Mouse (Mus musculus): ENCODE results near the gene Akt1. TPM values are rescaled to one million over a fixed set of nuclear protein-coding genes. Genes with fewer than 3 reads are reported as not detected.

The Akt1 gene
- polyA plus RNA-seq, 1 experiment from 2014 or later, result 139 TPM

- Histone ChIP-seq H3K27ac (no peak overlapping the region), H3K27me3 (peaks cover 6% of the 10 kb centered on the region; the same call in 1 of the 2 replicates), H3K4me3 (no peak overlapping the region), H3K36me3 (no peaks in the 10 kb centered on the region), H3K4me2 (no peak overlapping the region), H3K4me1 (replicated peaks) (peaks cover 5% of the 10 kb centered on the region; the same call in 1 of the 2 replicates), H3K9ac (no peak overlapping the region), H3K9me3 (replicated peaks) (no peaks in the 10 kb centered on the region)
- WGBS, result 50% methylated on average over 3 of the region's 3 CpGs
- no peak for ATAC-seq (replicated peaks; ENCODE audit: insufficient number of reproducible peaks, insufficient read depth, low FRiP score, low read depth)
Observed at GRCm38 (mm10) chr12:112713984-112714383, 39.3 kb upstream of the Akt1 start.

GRCm38 (mm10) chr12:112707573-112707869 is 32.8 kb upstream of the Akt1 start:
- ATAC-seq (replicated peaks; ENCODE audit: insufficient number of reproducible peaks, insufficient read depth, low FRiP score, low read depth), result no peak

GRCm38 (mm10) chr12:112706704-112707572 is 32.3 kb upstream of the Akt1 start:
- peak overlapping the region; percentile 27 for H3K4me3 ChIP-seq
- 8% methylated on average over 32 of the region's 32 CpGs for WGBS
- H3K9ac ChIP-seq, result no peak overlapping the region
- peak overlapping the region; percentile 56 for H3K4me2 ChIP-seq
- no peaks in the 10 kb centered on the region for H3K36me3 ChIP-seq
- no peak overlapping the region for H3K27ac ChIP-seq
- peaks cover 14% of the 10 kb centered on the region for H3K4me1 ChIP-seq (replicated peaks)
- H3K9me3 ChIP-seq (replicated peaks), result no peaks in the 10 kb centered on the region
- ATAC-seq (replicated peaks; ENCODE audit: insufficient number of reproducible peaks, insufficient read depth, low FRiP score, low read depth), result peak; percentile 71
- peaks cover 24% of the 10 kb centered on the region for H3K27me3 ChIP-seq

More at GRCm38 (mm10) chr12:112707573-112707869, 32.8 kb upstream of the Akt1 start:
- H3K36me3 ChIP-seq, result no peaks in the 10 kb centered on the region
- no peak overlapping the region for H3K27ac ChIP-seq
- H3K27me3 ChIP-seq, result peaks cover 21% of the 10 kb centered on the region
- no peaks in the 10 kb centered on the region for H3K9me3 ChIP-seq (replicated peaks)
- 9% methylated on average over 8 of the region's 8 CpGs for WGBS
- peak overlapping the region; percentile 56; the same call in 1 of the 2 replicates for H3K4me2 ChIP-seq
- H3K4me1 ChIP-seq (replicated peaks), result peaks cover 14% of the 10 kb centered on the region
- H3K4me3 ChIP-seq, result no peak overlapping the region
- H3K9ac ChIP-seq, result no peak overlapping the region

DNA sequence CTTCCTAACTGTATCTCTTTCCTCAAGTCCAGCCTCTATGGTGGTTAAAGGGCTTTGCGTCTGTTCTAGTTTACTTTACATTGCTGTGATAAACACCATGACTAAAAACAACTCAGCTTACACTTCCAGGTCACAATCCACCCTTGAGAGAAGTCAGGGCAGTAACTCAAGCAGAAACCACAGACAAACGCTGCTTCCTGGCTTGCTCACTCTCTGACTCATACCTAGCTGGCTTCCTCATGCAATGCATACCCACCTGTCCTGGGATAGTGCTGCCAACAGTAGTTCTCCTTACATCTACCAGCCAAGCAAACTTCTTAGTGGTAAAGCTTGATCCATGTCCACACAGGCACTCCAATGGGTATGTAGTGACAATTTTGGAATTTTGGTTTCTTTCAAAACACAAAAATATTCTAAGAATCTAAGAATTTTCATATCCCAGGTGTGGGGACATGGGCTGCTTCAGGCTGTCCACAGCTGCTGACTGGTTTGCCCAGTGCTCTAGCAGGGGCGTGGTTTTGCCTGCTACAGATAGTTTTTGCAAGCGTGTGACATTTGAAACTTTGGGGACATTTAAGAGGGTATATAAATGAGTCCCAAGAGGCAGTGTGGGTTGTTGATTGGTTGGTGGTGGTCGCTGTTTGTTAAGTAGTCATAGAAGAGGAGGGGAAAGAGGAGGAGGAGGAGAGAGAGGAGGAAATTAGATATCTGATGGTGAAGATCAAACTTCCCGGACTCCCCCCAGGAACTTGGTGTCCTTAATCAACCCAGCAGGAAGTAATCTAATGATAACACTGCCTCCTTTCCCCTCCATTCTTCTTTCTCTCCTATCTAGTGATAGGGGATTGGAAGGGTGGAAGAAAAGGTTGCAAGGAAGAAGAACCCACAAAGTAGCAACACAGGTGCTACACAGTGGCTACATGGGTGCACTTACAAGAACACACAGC is 28.0 kb upstream of the Akt1 start:
- no peaks in the 10 kb centered on the region for H3K36me3 ChIP-seq
- H3K4me2 ChIP-seq, result no peak overlapping the region
- no peak for ATAC-seq (replicated peaks; ENCODE audit: insufficient number of reproducible peaks, insufficient read depth, low FRiP score, low read depth)
- H3K9me3 ChIP-seq (replicated peaks), result no peaks in the 10 kb centered on the region
- H3K9ac ChIP-seq, result no peak overlapping the region
- H3K27me3 ChIP-seq, result peaks cover 31% of the 10 kb centered on the region
- H3K27ac ChIP-seq, result no peak overlapping the region
- peaks cover 18% of the 10 kb centered on the region for H3K4me1 ChIP-seq (replicated peaks)
- H3K4me3 ChIP-seq, result no peak overlapping the region
- WGBS, result 39% methylated on average over 6 of the region's 6 CpGs

DNA sequence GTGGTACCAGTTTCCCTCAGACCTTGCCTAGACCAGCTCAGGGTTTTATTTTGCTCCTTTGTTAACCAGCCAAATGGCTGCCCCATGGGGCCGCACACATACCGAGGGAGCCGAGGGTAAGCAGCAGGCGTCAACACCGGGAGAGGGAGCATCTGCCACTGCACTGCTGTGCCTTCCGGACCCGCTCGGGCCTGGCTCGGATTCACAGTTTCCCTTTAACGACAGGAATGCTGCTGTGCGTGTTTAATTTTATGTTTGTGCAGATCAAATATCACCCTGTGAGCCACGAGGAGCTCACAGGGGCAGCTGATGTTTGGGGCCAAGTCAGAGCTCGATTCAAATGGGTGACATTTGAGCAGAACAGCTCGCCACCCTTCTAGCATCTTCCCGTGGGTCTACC is 25.8 kb upstream of the Akt1 start:
- no peak overlapping the region for H3K27ac ChIP-seq
- H3K4me3 ChIP-seq, result peak overlapping the region; percentile 18; the same call in 1 of the 2 replicates
- 0 out of 2 replicates have a peak, but pooled peaks have one; percentile 16 for ATAC-seq (replicated peaks; ENCODE audit: insufficient number of reproducible peaks, insufficient read depth, low FRiP score, low read depth)

GRCm38 (mm10) chr12:112696806-112697425 is 22.2 kb upstream of the Akt1 start:
- Histone ChIP-seq H3K36me3 (no peaks in the 10 kb centered on the region), H3K4me1 (replicated peaks) (peaks cover 25% of the 10 kb centered on the region)

More for the DNA sequence above, 25.8 kb upstream of the Akt1 start:
- Histone ChIP-seq H3K9me3 (replicated peaks) (no peaks in the 10 kb centered on the region), H3K36me3 (no peaks in the 10 kb centered on the region), H3K4me2 (peak overlapping the region; percentile 44), H3K27me3 (peaks cover 26% of the 10 kb centered on the region), H3K9ac (peak overlapping the region; percentile 36), H3K4me1 (replicated peaks) (peaks cover 9% of the 10 kb centered on the region)
- 9% methylated on average over 15 of the region's 15 CpGs for WGBS

DNA sequence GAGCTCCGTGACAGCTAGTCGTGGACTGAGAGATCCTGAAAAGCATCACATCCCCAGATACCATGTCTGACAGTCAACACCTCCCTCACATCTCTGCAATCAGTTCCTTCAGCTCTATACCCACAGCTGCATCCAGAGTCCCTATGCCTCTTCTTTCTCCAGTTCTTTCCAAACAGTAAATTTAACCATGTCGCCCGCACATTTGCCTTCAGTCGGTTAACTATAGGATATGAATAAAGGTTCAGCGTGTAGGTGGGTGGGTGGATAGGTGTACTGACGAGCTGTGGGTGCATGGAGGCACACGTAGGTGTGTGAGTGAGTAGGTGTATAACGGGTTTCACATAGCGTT is 19.4 kb upstream of the Akt1 start:
- Histone ChIP-seq H3K36me3 (no peaks in the 10 kb centered on the region), H3K4me1 (replicated peaks) (peaks cover 17% of the 10 kb centered on the region), H3K9me3 (replicated peaks) (no peaks in the 10 kb centered on the region), H3K9ac (peak overlapping the region; percentile 84), H3K27ac (peak overlapping the region; percentile 82; the same call in 1 of the 2 replicates), H3K27me3 (peaks cover under 1% of the 10 kb centered on the region; the same call in 1 of the 2 replicates), H3K4me2 (peak overlapping the region; percentile 78), H3K4me3 (peak overlapping the region; percentile 62)
- WGBS, result 75% methylated on average over 10 of the region's 10 CpGs
- no peak for ATAC-seq (replicated peaks; ENCODE audit: insufficient number of reproducible peaks, insufficient read depth, low FRiP score, low read depth)

More at GRCm38 (mm10) chr12:112696806-112697425, 22.2 kb upstream of the Akt1 start:
- Histone ChIP-seq H3K27ac (no peak overlapping the region), H3K4me2 (no peak overlapping the region), H3K4me3 (no peak overlapping the region), H3K9me3 (replicated peaks) (no peaks in the 10 kb centered on the region), H3K9ac (no peak overlapping the region), H3K27me3 (peaks cover 22% of the 10 kb centered on the region)
- WGBS, result 81% methylated on average over 3 of the region's 3 CpGs
- ATAC-seq (replicated peaks; ENCODE audit: insufficient number of reproducible peaks, insufficient read depth, low FRiP score, low read depth), result no peak

DNA sequence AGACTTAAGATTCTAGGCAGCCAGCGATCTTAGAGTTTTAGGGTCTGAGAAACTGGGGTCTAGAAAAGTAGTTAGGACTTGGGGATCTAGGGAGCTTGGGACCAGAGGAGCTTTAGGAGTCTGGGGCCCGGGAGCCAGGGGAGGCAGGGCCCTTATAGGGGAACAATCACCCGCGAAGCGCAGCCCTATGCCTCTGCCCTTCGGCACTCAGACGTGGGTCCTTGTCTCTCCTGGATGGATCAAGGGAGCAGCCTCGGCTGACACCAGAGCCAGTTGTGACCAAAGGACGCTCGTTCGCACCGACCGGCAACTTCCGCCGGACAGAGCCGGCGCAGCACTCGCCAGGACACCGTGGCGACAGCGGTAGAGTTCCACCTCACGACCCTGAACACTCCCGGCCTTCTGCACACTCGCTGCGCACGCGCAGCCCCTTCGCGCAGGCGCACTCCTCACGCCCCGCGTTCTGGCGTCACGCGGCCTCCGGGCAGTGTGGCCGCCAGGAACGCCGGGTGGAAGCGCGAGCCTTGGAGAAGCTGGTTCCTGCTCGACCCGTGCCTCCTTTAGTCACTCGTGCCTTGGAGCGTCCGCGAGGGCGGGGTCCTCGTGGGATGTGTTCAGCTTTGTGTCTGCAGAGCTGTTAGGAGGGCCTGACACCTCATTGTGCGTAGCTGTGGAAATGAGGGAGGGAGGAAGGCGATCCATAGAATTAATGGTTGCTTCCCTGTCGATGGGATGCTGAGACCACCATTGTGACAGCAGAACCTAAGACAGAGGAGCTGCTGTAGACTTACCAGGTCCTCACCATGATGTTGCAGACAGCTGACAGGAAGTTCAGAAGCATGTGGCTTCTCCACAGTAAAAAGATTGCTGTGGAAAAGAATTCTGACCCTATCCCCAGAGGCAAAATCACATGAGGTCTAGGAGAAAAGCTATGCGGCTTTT is 18.8 kb upstream of the Akt1 start:
- H3K9ac ChIP-seq, result peak overlapping the region; percentile 84
- H3K27me3 ChIP-seq, result peaks cover 2% of the 10 kb centered on the region; the same call in 1 of the 2 replicates
- peaks cover 21% of the 10 kb centered on the region for H3K4me1 ChIP-seq (replicated peaks)
- H3K9me3 ChIP-seq (replicated peaks), result no peaks in the 10 kb centered on the region
- no peaks in the 10 kb centered on the region for H3K36me3 ChIP-seq
- peak overlapping the region; percentile 62 for H3K4me3 ChIP-seq
- peak overlapping the region; percentile 82 for H3K27ac ChIP-seq
- 3% methylated on average over 54 of the region's 54 CpGs for WGBS
- peak; percentile 98 for ATAC-seq (replicated peaks; ENCODE audit: insufficient number of reproducible peaks, insufficient read depth, low FRiP score, low read depth)
- peak overlapping the region; percentile 78 for H3K4me2 ChIP-seq

DNA sequence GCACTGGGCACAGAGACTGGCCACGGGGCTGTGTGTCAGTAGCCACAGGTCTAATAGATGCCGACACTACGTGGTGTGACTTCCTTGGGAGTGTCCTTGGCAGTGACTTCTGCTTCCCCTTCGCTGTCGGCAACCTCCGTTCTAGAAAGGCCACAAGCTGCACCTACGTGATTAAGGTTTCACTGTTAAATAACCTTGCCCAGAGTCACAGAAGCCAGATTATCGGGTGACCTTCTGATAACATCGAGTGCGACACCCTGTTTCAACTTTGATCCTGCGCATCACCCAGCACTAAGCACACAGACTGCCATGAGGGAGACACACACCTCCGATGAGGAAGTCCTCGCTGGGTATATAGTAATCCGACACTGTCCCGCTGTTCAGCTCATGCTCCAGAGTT is 13.8 kb upstream of the Akt1 start:
- no peaks in the 10 kb centered on the region for H3K36me3 ChIP-seq
- peaks cover 16% of the 10 kb centered on the region for H3K4me1 ChIP-seq (replicated peaks)
- H3K4me2 ChIP-seq, result 0 out of 2 replicates have a peak overlapping the region, but pooled peaks have one; percentile 8
- H3K27ac ChIP-seq, result no peak overlapping the region
- WGBS, result 41% methylated on average over 15 of the region's 15 CpGs
- ATAC-seq (replicated peaks; ENCODE audit: insufficient number of reproducible peaks, insufficient read depth, low FRiP score, low read depth), result no peak
- no peaks in the 10 kb centered on the region for H3K9me3 ChIP-seq (replicated peaks)
- no peak overlapping the region for H3K4me3 ChIP-seq
- H3K27me3 ChIP-seq, result peaks cover 5% of the 10 kb centered on the region; the same call in 1 of the 2 replicates
- no peak overlapping the region for H3K9ac ChIP-seq

DNA sequence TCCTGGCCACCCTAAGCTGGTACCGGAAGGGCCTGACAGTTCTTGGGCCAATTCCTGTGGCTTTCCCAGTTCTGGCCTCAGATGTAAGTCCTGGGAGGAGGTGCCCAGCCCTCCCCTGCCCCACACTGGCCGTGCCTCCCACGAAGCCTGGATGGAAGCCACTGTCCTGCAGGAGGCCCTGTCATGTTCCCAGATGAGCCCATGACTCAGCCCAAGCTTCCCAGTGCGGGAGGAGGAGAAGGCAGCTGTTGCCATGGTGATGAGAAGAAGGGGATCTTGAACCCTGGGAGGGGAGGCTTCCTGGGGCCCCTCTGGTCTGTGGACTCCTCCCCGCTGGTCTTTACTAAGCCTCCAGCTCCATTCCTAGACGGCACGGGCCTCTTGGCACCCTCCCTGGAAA is 8.7 kb upstream of the Akt1 start:
- Histone ChIP-seq H3K9ac (no peak overlapping the region), H3K27me3 (peaks cover 24% of the 10 kb centered on the region), H3K4me3 (no peak overlapping the region), H3K4me1 (replicated peaks) (peaks cover 14% of the 10 kb centered on the region), H3K4me2 (no peak overlapping the region), H3K36me3 (no peaks in the 10 kb centered on the region), H3K9me3 (replicated peaks) (no peaks in the 10 kb centered on the region), H3K27ac (no peak overlapping the region)
- WGBS, result 72% methylated on average over 7 of the region's 7 CpGs
- ATAC-seq (replicated peaks; ENCODE audit: insufficient number of reproducible peaks, insufficient read depth, low FRiP score, low read depth), result no peak
